Mouse (Mus musculus) adrenal gland, postnatal 25 days (tissue): ENCODE results near the gene Asb1. TPM values are rescaled to one million over a fixed set of nuclear protein-coding genes. Genes with fewer than 3 reads are reported as not detected.

Experiments used
- DNase-seq: peaks from one replicate; pipeline ENCODE4 v3.0.0; 2021; ENCODE audit warnings: mixed read lengths
- total RNA-seq: library from RNA; stranded (reverse); gene quantifications from 2 replicates; pipeline ENCODE4 v1.2.3, GENCODE M21; 2021

The Asb1 gene
- total RNA-seq, 1 experiment from 2014 or later, result 19.3 TPM

DNA sequence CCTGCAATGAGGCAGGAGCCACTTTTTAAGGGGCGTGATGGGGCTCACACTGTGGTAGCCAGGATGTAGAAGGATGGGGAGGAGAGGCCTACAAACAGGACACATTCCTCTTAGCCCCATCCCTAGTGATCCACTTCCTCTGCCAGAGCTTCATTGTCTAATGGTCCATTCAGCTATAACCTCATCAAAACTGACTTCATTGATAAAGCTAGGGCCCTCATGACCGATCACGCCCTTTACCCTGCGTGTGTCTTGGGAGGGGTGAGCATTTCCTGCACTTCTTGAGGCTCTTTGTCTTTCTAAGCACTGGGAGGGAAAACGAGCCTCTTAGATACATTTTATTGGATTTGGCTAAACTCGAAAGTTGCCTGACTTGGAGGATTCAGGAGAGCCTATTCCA lies 66.8 kb downstream of the Asb1 start:
- DNase-seq, result no peak

Other genes with a start within 250 kb of the Asb1 start
- 16.2 and 18.4 TPM in 2 replicates for gene Scly, start 242.2 kb upstream of the Asb1 start, total RNA-seq
- gene Espnl, start 218.5 kb upstream of the Asb1 start, total RNA-seq, result not detected in 2 replicates
- 0.46 and 0.48 TPM in 2 replicates for gene Klhl30, start 189.5 kb upstream of the Asb1 start, total RNA-seq
- 2.7 and 5.9 TPM in 2 replicates for gene Erfe, start 174.1 kb upstream of the Asb1 start, total RNA-seq
- gene Ilkap, start 141.7 kb upstream of the Asb1 start, total RNA-seq, result 108 and 115 TPM in 2 replicates
- gene Hes6, start 126.5 kb upstream of the Asb1 start, total RNA-seq, result 160 and 211 TPM in 2 replicates
- 37.4 and 37.5 TPM in 2 replicates for gene Per2, start 81.2 kb upstream of the Asb1 start, total RNA-seq
- 12.1 and 13.5 TPM in 2 replicates for gene Traf3ip1, start 45.9 kb upstream of the Asb1 start, total RNA-seq